Mouse (Mus musculus) midbrain, embryonic 14.5 days (tissue): Measurements from ENCODE around the gene Nkx3-2. TPM values are rescaled to one million over a fixed set of nuclear protein-coding genes. Genes with fewer than 3 reads are reported as not detected.

ENCODE experiments used
- ATAC-seq: fragments of 200-750 bp; cut with Nextera tagmentation; 2 replicates; pipeline ENCODE4 v1.8.0; 2017; ENCODE audit warnings: moderate number of reproducible peaks, moderate library complexity; ENCODE audit not compliant: low FRiP score, low TSS enrichment
- DNase-seq: peaks from one replicate; pipeline ENCODE4 v3.0.0-alpha.2; 2015
- H3K27ac ChIP-seq: fragments of 300-500 bp; sonication (generic); replicated peaks from 2 replicates; pipeline ENCODE4 v1.5.1; 2014; ENCODE audit warnings: mild to moderate bottlenecking, low read depth, low read length, moderate library complexity
- H3K27me3 ChIP-seq: fragments of 300-500 bp; sonication (generic); 2 replicates; pipeline ENCODE4 v1.6.1; 2014; ENCODE audit warnings: low read length, control low read depth, mixed read lengths; ENCODE audit not compliant: control insufficient read depth, insufficient read depth
- H3K36me3 ChIP-seq: fragments of 300-500 bp; sonication (generic); 2 replicates; pipeline ENCODE4 v1.6.1; 2014; ENCODE audit warnings: low read length, control low read depth; ENCODE audit not compliant: control insufficient read depth, insufficient read depth
- H3K4me1 ChIP-seq: fragments of 300-500 bp; sonication (generic); 2 replicates; pipeline ENCODE4 v1.6.1; 2014; ENCODE audit warnings: mild to moderate bottlenecking, antibody characterized with exemption, low read length, control low read depth; ENCODE audit not compliant: control insufficient read depth, insufficient read depth
- H3K4me2 ChIP-seq: fragments of 300-500 bp; sonication (generic); 2 replicates; pipeline ENCODE4 v1.6.1; 2014; ENCODE audit warnings: mild to moderate bottlenecking, low read length, moderate library complexity
- H3K4me3 ChIP-seq: fragments of 300-500 bp; sonication (generic); replicated peaks from 2 replicates; pipeline ENCODE4 v1.5.1; 2014; ENCODE audit warnings: low read depth, low read length
- H3K9ac ChIP-seq: fragments of 300-500 bp; sonication (generic); replicated peaks from 2 replicates; pipeline ENCODE4 v1.6.1; 2014; ENCODE audit warnings: mild to moderate bottlenecking, low read length, moderate library complexity
- H3K9me3 ChIP-seq: fragments of 300-500 bp; sonication (generic); 2 replicates; pipeline ENCODE4 v1.6.1; 2016; ENCODE audit warnings: low read length, control low read depth, mixed read lengths; ENCODE audit not compliant: control insufficient read depth
- WGBS: fragments of 180-500 bp; shearing (Covaris S2); extraction: QIAGEN DNeasy Blood & Tissue Kit; methylation state at CpG from one replicate; pipeline ENCODE4 v1.1.7; 2014; 5-methylcytosine and 5-hydroxymethylcytosine counted together
- polyA plus RNA-seq: library from polyadenylated mRNA; unstranded; fragments of >200 nt; fragmentation: Nextera tagmentation; extraction: Ambion mirVana; gene quantifications from 2 replicates; pipeline ENCODE4 v1.2.1, GENCODE M21; 2014

The Nkx3-2 gene
- polyA plus RNA-seq = not detected in 2 replicates

DNA sequence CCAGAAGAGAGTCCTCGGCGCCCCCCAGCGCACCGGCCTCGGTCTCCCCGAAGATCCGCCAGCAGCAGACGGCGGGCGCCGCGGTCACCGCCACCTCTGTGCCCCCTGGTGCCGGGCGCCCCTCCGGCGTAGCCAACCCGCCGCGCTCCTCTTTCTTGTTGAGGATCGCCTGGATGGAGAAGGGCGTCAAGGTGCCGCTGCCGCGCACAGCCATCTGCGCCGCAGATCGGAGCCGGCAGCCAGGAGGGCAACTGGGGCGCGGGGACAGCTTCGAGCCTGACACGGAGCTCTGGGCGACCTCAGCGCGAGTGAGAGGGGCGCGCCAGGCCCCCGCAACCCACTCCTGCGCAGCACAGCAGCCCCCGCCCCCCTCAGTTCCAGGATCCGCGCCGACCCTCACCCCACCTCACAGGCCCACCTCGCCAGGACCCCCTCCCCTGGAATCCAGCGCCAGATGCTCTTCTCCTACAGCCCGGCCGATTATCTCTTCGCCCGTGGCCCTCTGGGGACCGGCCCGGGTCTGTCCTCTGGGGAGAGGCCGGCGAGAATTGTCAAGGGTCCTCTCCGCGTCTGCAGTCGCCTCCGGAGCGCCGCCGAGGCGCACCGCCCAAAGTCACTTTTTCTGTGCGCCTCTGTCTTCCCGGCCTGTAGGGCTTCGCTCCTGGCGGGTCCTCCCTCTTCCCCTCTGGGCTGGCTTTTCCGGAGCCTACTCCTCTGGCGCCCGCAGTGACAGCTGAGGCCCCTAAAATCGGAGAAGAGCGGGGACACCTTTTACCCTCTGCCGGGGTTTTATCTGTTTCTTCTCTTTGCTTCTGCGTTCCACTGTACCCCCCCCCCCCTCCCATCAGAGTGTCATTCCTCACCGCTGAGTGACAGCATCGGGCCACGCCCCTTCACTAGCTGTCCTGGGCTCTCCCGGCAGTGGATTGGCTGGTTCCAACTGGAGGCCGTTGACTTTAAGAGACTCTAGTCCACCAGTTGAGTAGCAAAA is at the start of gene Nkx3-2:
Gene Nkx3-2, minus strand, starts transcription at position 771 of the 991 bp plus-strand sequence.
- Histone ChIP-seq H3K4me1 (peaks cover 15% of the 10 kb centered on the region), H3K4me3 (peak within 1 kb of the TSS; percentile 29), H3K9ac (no peak within 1 kb of the TSS), H3K4me2 (peak within 1 kb of the TSS; percentile 54), H3K9me3 (no peaks in the 10 kb centered on the region), H3K27me3 (peaks cover 88% of the 10 kb centered on the region), H3K27ac (no peak within 1 kb of the TSS), H3K36me3 (no peaks in the 10 kb centered on the region)
- WGBS = under 1% methylated on average over 78 of the region's 79 CpGs
- DNase-seq (peak; percentile 42), ATAC-seq (peak; percentile 40; the same call in 1 of the 2 replicates)

DNA sequence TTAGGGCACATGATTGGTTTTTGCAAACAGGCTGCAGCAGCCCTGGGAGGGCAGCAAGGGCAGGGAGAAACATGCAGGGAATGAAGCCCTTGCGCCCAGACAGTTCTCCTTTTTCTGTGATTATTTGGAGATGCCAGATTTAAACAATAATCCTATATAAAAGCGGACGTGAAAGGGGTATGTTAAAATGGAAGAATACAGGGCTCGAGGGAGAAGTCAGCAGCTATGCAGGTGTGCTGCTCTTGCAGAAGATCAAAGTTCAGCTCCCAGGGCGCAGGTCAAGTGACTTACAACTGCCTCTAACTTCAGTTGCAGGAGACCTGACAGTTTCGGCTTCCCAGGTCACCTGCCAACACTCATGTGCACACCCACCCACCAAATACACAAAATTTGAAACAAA is 48.2 kb upstream of the Nkx3-2 start:
- H3K9me3 ChIP-seq = no peaks in the 10 kb centered on the region
- peaks cover 86% of the 10 kb centered on the region for H3K36me3 ChIP-seq
- H3K9ac ChIP-seq = no peak overlapping the region
- DNase-seq (no peak), ATAC-seq (no peak)
- H3K4me3 ChIP-seq = no peak overlapping the region
- no peak overlapping the region for H3K27ac ChIP-seq
- no peak overlapping the region for H3K4me2 ChIP-seq
- WGBS = 91% methylated on average over 6 of the region's 6 CpGs
- H3K27me3 ChIP-seq = no peaks in the 10 kb centered on the region
- H3K4me1 ChIP-seq = no peaks in the 10 kb centered on the region

DNA sequence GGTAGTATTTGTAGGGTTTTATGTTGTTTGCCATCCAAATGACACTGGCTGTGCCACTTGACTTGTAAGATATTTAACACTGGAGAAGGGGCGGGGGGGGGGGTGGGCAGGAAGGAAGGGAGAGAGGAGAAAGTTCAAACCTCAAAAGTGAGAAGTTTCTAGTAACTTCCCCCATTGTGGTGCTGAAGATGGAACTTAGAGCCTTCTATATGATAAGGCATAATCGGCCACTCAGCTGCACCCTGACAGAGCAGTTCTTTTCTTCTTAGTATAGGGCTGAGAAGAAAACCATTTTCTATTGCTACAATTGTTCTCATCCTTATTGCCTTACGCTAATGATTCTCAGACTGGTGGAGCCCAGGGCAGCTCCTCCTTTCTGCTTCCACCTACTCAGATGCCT is 47.0 kb upstream of the Nkx3-2 start:
- Histone ChIP-seq H3K9me3 (no peaks in the 10 kb centered on the region), H3K4me3 (no peak overlapping the region), H3K36me3 (peaks cover 86% of the 10 kb centered on the region), H3K4me2 (no peak overlapping the region), H3K27me3 (no peaks in the 10 kb centered on the region), H3K4me1 (no peaks in the 10 kb centered on the region), H3K9ac (no peak overlapping the region), H3K27ac (no peak overlapping the region)
- ATAC-seq = no peak
- DNase-seq = no peak
- 93% methylated on average over 3 of the region's 3 CpGs for WGBS

GRCm38 (mm10) chr5:41807383-41807782 is 43.1 kb upstream of the Nkx3-2 start:
- no peak for DNase-seq

GRCm38 (mm10) chr5:41806176-41806575 is 41.9 kb upstream of the Nkx3-2 start:
- peaks cover 69% of the 10 kb centered on the region for H3K36me3 ChIP-seq
- no peak overlapping the region for H3K27ac ChIP-seq
- no peak for DNase-seq
- no peaks in the 10 kb centered on the region for H3K4me1 ChIP-seq
- no peak overlapping the region for H3K9ac ChIP-seq
- no peak overlapping the region for H3K4me3 ChIP-seq
- 94% methylated on average over 5 of the region's 5 CpGs for WGBS
- H3K27me3 ChIP-seq = no peaks in the 10 kb centered on the region
- ATAC-seq = no peak
- no peaks in the 10 kb centered on the region for H3K9me3 ChIP-seq
- no peak overlapping the region for H3K4me2 ChIP-seq

More at GRCm38 (mm10) chr5:41807383-41807782, 43.1 kb upstream of the Nkx3-2 start:
- H3K4me1 ChIP-seq = no peaks in the 10 kb centered on the region
- no peaks in the 10 kb centered on the region for H3K27me3 ChIP-seq
- WGBS = 81% methylated on average over 2 of the region's 2 CpGs
- ATAC-seq = no peak
- no peak overlapping the region for H3K4me2 ChIP-seq
- no peak overlapping the region for H3K27ac ChIP-seq
- H3K36me3 ChIP-seq = peaks cover 75% of the 10 kb centered on the region
- no peak overlapping the region for H3K9ac ChIP-seq
- H3K9me3 ChIP-seq = no peaks in the 10 kb centered on the region
- H3K4me3 ChIP-seq = no peak overlapping the region

DNA sequence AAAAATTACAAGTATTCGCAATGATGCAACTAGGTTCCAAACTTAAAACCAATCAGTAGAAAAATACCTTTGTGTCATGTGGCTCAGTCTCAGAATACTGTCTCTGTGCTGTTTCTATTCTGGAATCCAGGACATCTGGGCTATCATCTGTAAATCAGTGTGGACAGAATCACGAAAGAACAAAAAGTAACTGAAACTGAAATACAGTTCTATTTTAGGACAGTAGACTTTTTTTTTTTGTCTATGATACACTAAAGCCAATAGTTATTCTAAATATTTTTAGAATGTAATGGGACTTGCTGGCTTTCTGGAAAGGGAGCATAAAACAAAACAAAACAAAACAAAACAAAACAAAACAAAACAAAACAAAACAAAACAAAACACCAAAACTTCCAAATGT is 40.8 kb upstream of the Nkx3-2 start:
- Histone ChIP-seq H3K9ac (no peak overlapping the region), H3K4me2 (no peak overlapping the region), H3K36me3 (peaks cover 70% of the 10 kb centered on the region), H3K4me3 (no peak overlapping the region), H3K4me1 (no peaks in the 10 kb centered on the region), H3K27me3 (no peaks in the 10 kb centered on the region), H3K9me3 (no peaks in the 10 kb centered on the region), H3K27ac (no peak overlapping the region)
- 94% methylated on average over 2 of the region's 2 CpGs for WGBS
- DNase-seq = no peak
- no peak for ATAC-seq

- no peaks in the 10 kb centered on the region for H3K27me3 ChIP-seq
- H3K9me3 ChIP-seq = no peaks in the 10 kb centered on the region
- H3K4me2 ChIP-seq = no peak overlapping the region
- DNase-seq = no peak
- peaks cover 70% of the 10 kb centered on the region for H3K36me3 ChIP-seq
- 95% methylated on average over 2 of the region's 2 CpGs for WGBS
- H3K9ac ChIP-seq = no peak overlapping the region
- ATAC-seq = no peak
- no peaks in the 10 kb centered on the region for H3K4me1 ChIP-seq
- H3K27ac ChIP-seq = no peak overlapping the region
- H3K4me3 ChIP-seq = no peak overlapping the region
Observed at GRCm38 (mm10) chr5:41804643-41805042, 40.3 kb upstream of the Nkx3-2 start.

GRCm38 (mm10) chr5:41801622-41802021 is 37.3 kb upstream of the Nkx3-2 start:
- no peak overlapping the region for H3K9ac ChIP-seq
- ATAC-seq (no peak), DNase-seq (no peak)
- H3K27me3 ChIP-seq = no peaks in the 10 kb centered on the region
- no peaks in the 10 kb centered on the region for H3K4me1 ChIP-seq
- no peaks in the 10 kb centered on the region for H3K9me3 ChIP-seq
- H3K27ac ChIP-seq = no peak overlapping the region
- H3K4me2 ChIP-seq = no peak overlapping the region
- peaks cover 62% of the 10 kb centered on the region for H3K36me3 ChIP-seq
- 92% methylated on average over 2 of the region's 2 CpGs for WGBS
- no peak overlapping the region for H3K4me3 ChIP-seq

DNA sequence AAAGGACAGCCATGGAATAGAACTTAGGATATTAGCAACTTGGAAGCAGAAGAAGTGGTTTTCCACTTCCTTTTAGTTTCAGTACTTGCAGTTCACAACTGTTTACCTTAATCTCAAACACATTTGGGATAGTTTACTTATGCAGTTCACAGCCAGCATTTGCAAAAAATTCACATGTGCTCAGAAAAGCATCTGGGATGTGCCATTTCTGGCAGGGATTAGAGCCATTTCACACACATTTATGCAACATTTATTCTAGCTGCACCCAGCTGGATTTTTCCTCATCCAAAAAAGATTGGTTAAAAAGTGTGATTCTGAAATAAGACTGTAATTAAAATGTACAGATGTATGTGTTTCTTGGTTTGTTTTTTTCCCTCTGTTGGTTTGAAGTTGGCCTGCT is 30.1 kb upstream of the Nkx3-2 start:
- no peak for ATAC-seq
- Histone ChIP-seq H3K4me2 (no peak overlapping the region), H3K9me3 (no peaks in the 10 kb centered on the region), H3K27me3 (no peaks in the 10 kb centered on the region), H3K27ac (no peak overlapping the region), H3K4me3 (no peak overlapping the region), H3K36me3 (peaks cover 69% of the 10 kb centered on the region), H3K9ac (no peak overlapping the region), H3K4me1 (no peaks in the 10 kb centered on the region)
- no peak for DNase-seq
